In genomic region chr1:53352327-53353261, GRCm38 (mm10) we compare ENCODE assay signal across 8 mouse cellular contexts. TPM values are rescaled to one million over a fixed set of nuclear protein-coding genes. Genes with fewer than 3 reads are reported as not detected.
DNase-seq lines count a peak whose midpoint lies in the region; ATAC-seq lines count a peak whose summit lies in the region.

TSS of gene Asdurf (minus strand) at chr1:53352619.
TSS of gene Gm28551 (minus strand) at chr1:53352667.
TSS of gene Asnsd1 (minus strand) at chr1:53352752.

- peak; percentile 99 for ATAC-seq in heart, embryonic 13.5 days (ENCODE audit: extremely low read depth, insufficient number of reproducible peaks, low FRiP score, low TSS enrichment)
- ATAC-seq in liver, embryonic 12.5 days = peak; percentile 100
- ATAC-seq in stomach, embryonic 15.5 days (ENCODE audit: insufficient read depth, low FRiP score, low read depth) = peak; percentile 100

- H3K9me3 ChIP-seq in heart, embryonic 13.5 days = peaks cover 3% of the 10 kb centered on the region; the same call in 1 of the 2 replicates
- no peaks in the 10 kb centered on the region for H3K9me3 ChIP-seq in liver, embryonic 12.5 days (replicated peaks)
- H3K9me3 ChIP-seq in stomach, embryonic 15.5 days = no peaks in the 10 kb centered on the region

- H3K27ac ChIP-seq in brown adipose tissue, adult 24 weeks (replicated peaks; ENCODE audit: low read depth, low read length) = 0 out of 2 replicates have a peak within 1 kb of the TSS, but pooled peaks have one; percentile 10
- peak within 1 kb of the TSS; percentile 85 for H3K27ac ChIP-seq in heart, embryonic 13.5 days (replicated peaks)
- peak within 1 kb of the TSS; percentile 92 for H3K27ac ChIP-seq in liver, embryonic 12.5 days
- peak within 1 kb of the TSS; percentile 82 for H3K27ac ChIP-seq in stomach, embryonic 15.5 days

- peak within 1 kb of the TSS; percentile 92 for H3K4me3 ChIP-seq in brown adipose tissue, adult 24 weeks (ENCODE audit: insufficient read depth, low read depth, low read length)
- H3K4me3 ChIP-seq in heart, embryonic 13.5 days = peak within 1 kb of the TSS; percentile 92
- H3K4me3 ChIP-seq in liver, embryonic 12.5 days = peak within 1 kb of the TSS; percentile 87
- peak within 1 kb of the TSS; percentile 92 for H3K4me3 ChIP-seq in stomach, embryonic 15.5 days (replicated peaks)

- peak within 1 kb of the TSS; percentile 70 for H3K4me2 ChIP-seq in heart, embryonic 13.5 days
- peak within 1 kb of the TSS; percentile 77 for H3K4me2 ChIP-seq in liver, embryonic 12.5 days
- peak within 1 kb of the TSS; percentile 56 for H3K4me2 ChIP-seq in stomach, embryonic 15.5 days

- peak; percentile 98 for DNase-seq in CD4-positive, CD25-positive, alpha-beta regulatory T cell, adult 2 months (ENCODE audit: low read depth, low spot score)
- peak; percentile 40 for DNase-seq in fat pad, adult 2 months (ENCODE audit: extremely low read depth, low read depth, low spot score)
- DNase-seq in kidney, postnatal 10 days = peak; percentile 97
- DNase-seq in natural killer cell, adult 2 months (ENCODE audit: low spot score in 2 of 2) = peak; percentile 99

- under 1% methylated on average over 43 of the region's 44 CpGs for WGBS in heart, embryonic 13.5 days
- WGBS in liver, embryonic 12.5 days (ENCODE audit: insufficient replicate concordance) = under 1% methylated on average over 44 of the region's 44 CpGs
- under 1% methylated on average over 44 of the region's 44 CpGs for WGBS in stomach, embryonic 15.5 days

- no peaks in the 10 kb centered on the region for H3K4me1 ChIP-seq in brown adipose tissue, adult 24 weeks (ENCODE audit: control insufficient read depth, insufficient read depth, insufficient read length, low read length)
- H3K4me1 ChIP-seq in heart, embryonic 13.5 days = peaks cover 7% of the 10 kb centered on the region
- peaks cover 9% of the 10 kb centered on the region for H3K4me1 ChIP-seq in liver, embryonic 12.5 days
- no peaks in the 10 kb centered on the region for H3K4me1 ChIP-seq in stomach, embryonic 15.5 days

- H3K27me3 ChIP-seq in heart, embryonic 13.5 days (replicated peaks) = no peaks in the 10 kb centered on the region
- no peaks in the 10 kb centered on the region for H3K27me3 ChIP-seq in liver, embryonic 12.5 days (replicated peaks)
- H3K27me3 ChIP-seq in stomach, embryonic 15.5 days (replicated peaks) = no peaks in the 10 kb centered on the region

- peak within 1 kb of the TSS; percentile 97 for H3K9ac ChIP-seq in heart, embryonic 13.5 days
- peak within 1 kb of the TSS; percentile 89 for H3K9ac ChIP-seq in liver, embryonic 12.5 days
- H3K9ac ChIP-seq in stomach, embryonic 15.5 days = peak within 1 kb of the TSS; percentile 94

- H3K36me3 ChIP-seq in heart, embryonic 13.5 days = peaks cover 26% of the 10 kb centered on the region
- peaks cover 25% of the 10 kb centered on the region for H3K36me3 ChIP-seq in liver, embryonic 12.5 days
- H3K36me3 ChIP-seq in stomach, embryonic 15.5 days = peaks cover 4% of the 10 kb centered on the region

RNA-seq across cellular contexts. Expression of gene Asdurf, which starts in this region (rescaled TPM):
- polyA plus RNA-seq in brown adipose tissue, adult 24 weeks (2012; ENCODE audit: insufficient read depth, insufficient read length, missing spikeins) = not detected in 2 replicates
- not detected in 2 replicates for polyA plus RNA-seq in heart, embryonic 13.5 days (2015; fragmentation: Nextera tagmentation; extraction: Ambion mirVana)
- polyA plus RNA-seq in liver, embryonic 12.5 days (2016; fragmentation: Nextera tagmentation; extraction: Ambion mirVana) = not detected in 2 replicates
- polyA plus RNA-seq in stomach, embryonic 15.5 days (2015; fragmentation: Nextera tagmentation; extraction: Ambion mirVana) = 1.5 and 8.3 TPM in 2 replicates

RNA-seq across cellular contexts. Expression of gene Gm28551, which starts in this region (rescaled TPM):
- not detected in 2 replicates for polyA plus RNA-seq in brown adipose tissue, adult 24 weeks (2012; ENCODE audit: insufficient read depth, insufficient read length, missing spikeins)
- 0.38 and 0.56 TPM in 2 replicates for polyA plus RNA-seq in heart, embryonic 13.5 days (2015; fragmentation: Nextera tagmentation; extraction: Ambion mirVana)
- 0.33 and 0.36 TPM in 2 replicates for polyA plus RNA-seq in liver, embryonic 12.5 days (2016; fragmentation: Nextera tagmentation; extraction: Ambion mirVana)
- polyA plus RNA-seq in stomach, embryonic 15.5 days (2015; fragmentation: Nextera tagmentation; extraction: Ambion mirVana) = 0.64 and 0.73 TPM in 2 replicates

RNA-seq across cellular contexts. Expression of gene Asnsd1, which starts in this region (rescaled TPM):
- polyA plus RNA-seq in brown adipose tissue, adult 24 weeks (2012; ENCODE audit: insufficient read depth, insufficient read length, missing spikeins) = 39.7 and 55.6 TPM in 2 replicates
- polyA plus RNA-seq in heart, embryonic 13.5 days (2015; fragmentation: Nextera tagmentation; extraction: Ambion mirVana) = 60.0 and 66.2 TPM in 2 replicates
- 68.4 and 69.0 TPM in 2 replicates for polyA plus RNA-seq in liver, embryonic 12.5 days (2016; fragmentation: Nextera tagmentation; extraction: Ambion mirVana)
- polyA plus RNA-seq in stomach, embryonic 15.5 days (2015; fragmentation: Nextera tagmentation; extraction: Ambion mirVana) = 70.2 and 70.3 TPM in 2 replicates

Comparison
In these comparisons a context has a peak if more than half of its experiments do, and no peak if none do; other contexts are left out.
1. Peak in every context shown above with its lines: DNase-seq, ATAC-seq, H3K4me3 ChIP-seq and H3K27ac ChIP-seq.
2. DNase-seq: peak in every context shown above with its lines; median percentile 99 in natural killer cell, adult 2 months; 98 in CD4-positive, CD25-positive, alpha-beta regulatory T cell, adult 2 months; 97 in kidney, postnatal 10 days; 40 in fat pad, adult 2 months.
3. H3K27ac ChIP-seq: peak in every context shown above with its lines; median percentile 92 in liver, embryonic 12.5 days; 85 in heart, embryonic 13.5 days; 82 in stomach, embryonic 15.5 days; 10 in brown adipose tissue, adult 24 weeks.